Mouse (Mus musculus): ENCODE data around the gene Barhl1. TPM values are rescaled to one million over a fixed set of nuclear protein-coding genes. Genes with fewer than 3 reads are reported as not detected.

Gene Barhl1
- not detected in 2 replicates for polyA plus RNA-seq (2021; fragmentation: Nextera tagmentation)
- long read RNA-seq, experiment 1, result 0 reads
- long read RNA-seq, experiment 2, partial matches to known transcripts, result 3 of 8 reads
- long read RNA-seq, experiment 2, other reads (novel, unspliced or antisense), result 3 of 8 reads

DNA sequence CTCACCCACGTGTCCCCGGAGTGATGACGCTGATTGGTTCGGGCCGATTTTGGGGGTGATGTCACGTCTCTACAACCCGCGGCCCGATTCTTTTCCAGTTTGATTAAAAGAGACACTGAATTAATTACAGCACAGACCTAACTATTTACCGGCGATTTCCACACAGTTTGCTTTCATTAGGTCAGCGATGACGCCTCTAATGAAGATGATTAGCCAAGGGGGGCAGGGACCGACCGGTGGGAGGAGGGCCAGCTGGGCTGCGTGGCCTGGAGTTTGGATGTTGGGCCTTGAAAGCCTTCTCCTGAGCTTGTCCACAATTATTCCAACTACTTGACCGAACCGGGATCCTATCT, at the start of gene Barhl1:
Barhl1 (minus strand) TSS at position 156 of the 353 bp plus-strand sequence.

Other genes starting within 250 kb of the Barhl1 start
- gene Spaca9, start 216.9 kb downstream of the Barhl1 start, polyA plus RNA-seq (2021; fragmentation: Nextera tagmentation), result 3.0 and 6.2 TPM in 2 replicates
- gene Ak8, start 216.5 kb downstream of the Barhl1 start, polyA plus RNA-seq (2021; fragmentation: Nextera tagmentation), result 2.6 and 5.0 TPM in 2 replicates
- gene Gtf3c4, start 76.3 kb downstream of the Barhl1 start, polyA plus RNA-seq (2021; fragmentation: Nextera tagmentation), result 3.3 and 4.1 TPM in 2 replicates
- gene Ddx31, start 76.3 kb downstream of the Barhl1 start, polyA plus RNA-seq (2021; fragmentation: Nextera tagmentation), result 3.6 and 3.8 TPM in 2 replicates
- 0.89 and 1.6 TPM in 2 replicates for gene Cfap77, start 138.4 kb upstream of the Barhl1 start, polyA plus RNA-seq (2021; fragmentation: Nextera tagmentation)
- 2.9 and 3.2 TPM in 2 replicates for gene Ttf1, start 143.6 kb upstream of the Barhl1 start, polyA plus RNA-seq (2021; fragmentation: Nextera tagmentation)
- gene Setx, start 207.5 kb upstream of the Barhl1 start, polyA plus RNA-seq (2021; fragmentation: Nextera tagmentation), result 4.5 and 6.9 TPM in 2 replicates

All from layer of hippocampus, adult 6 months (tissue).